16 mouse cellular contexts compared by ENCODE assay signal in genomic region chr13:98744679-98745078, GRCm38 (mm10). TPM values are rescaled to one million over a fixed set of nuclear protein-coding genes. Genes with fewer than 3 reads are reported as not detected.
"Had no signal": no experiment of that assay in that cellular context is flagged by ENCODE, and none has a peak within 500 bp of the region (broad histone marks: within the 10 kb centered on the region; RNA-seq: fewer than 3 reads in every experiment).

No protein-coding gene starts in this region.

- H3K9me3 ChIP-seq: kidney, embryonic 15.5 days; limb, embryonic 15.5 days; lung, embryonic 15.5 days; midbrain, embryonic 10.5 days; neural tube, embryonic 15.5 days had no signal

- H3K9ac ChIP-seq: hindbrain, embryonic 14.5 days; kidney, embryonic 15.5 days; limb, embryonic 15.5 days; lung, embryonic 15.5 days; neural tube, embryonic 15.5 days had no signal

- H3K27me3 ChIP-seq: kidney, embryonic 15.5 days; limb, embryonic 15.5 days; lung, embryonic 15.5 days; neural tube, embryonic 15.5 days had no signal

- H3K4me2 ChIP-seq: hindbrain, embryonic 14.5 days; kidney, embryonic 15.5 days; limb, embryonic 15.5 days; lung, embryonic 15.5 days; neural tube, embryonic 15.5 days had no signal

- H3K4me3 ChIP-seq: kidney, embryonic 15.5 days; limb, embryonic 15.5 days; lung, embryonic 15.5 days; midbrain, embryonic 10.5 days; myocyte; neural tube, embryonic 15.5 days had no signal

- DNase-seq: kidney, adult 2 months; kidney, postnatal 14 days; layer of hippocampus, adult 9-11 months; lung, postnatal 14 days; midbrain, embryonic 14.5 days; thymus, postnatal 36 days had no signal

- H3K4me1 ChIP-seq: kidney, embryonic 15.5 days; limb, embryonic 15.5 days; lung, embryonic 15.5 days; midbrain, embryonic 10.5 days; neural tube, embryonic 15.5 days had no signal

- H3K27ac ChIP-seq: hindbrain, embryonic 14.5 days; kidney, embryonic 15.5 days; limb, embryonic 15.5 days; lung, embryonic 15.5 days; macrophage; midbrain, embryonic 10.5 days; neural tube, embryonic 15.5 days had no signal

RNA-seq across cellular contexts. Expression of gene Tmem171, which starts 50.0 kb away (rescaled TPM):
- polyA plus RNA-seq: hindbrain, embryonic 14.5 days; limb, embryonic 11.5 days; midbrain, embryonic 10.5 days; midbrain, embryonic 14.5 days; neural tube, embryonic 11.5 days; neural tube, embryonic 15.5 days had no signal
